Mouse (Mus musculus) kidney, adult 11 months (tissue): ENCODE measurements at regions not wholly inside any gene's neighbourhood (a gene's known extent, or its start where the extent isn't known, plus 50 kb on each side); places are given as distances from the start of the nearest gene placed in this dataset.

Source experiments
- DNase-seq: peaks from one replicate; pipeline ENCODE4 v3.0.0; 2022

- DNase-seq, result no peak
Observed at GRCm38 (mm10) chr5:64749415-64750166, 53.6 kb upstream of the Klf3 start.

DNA sequence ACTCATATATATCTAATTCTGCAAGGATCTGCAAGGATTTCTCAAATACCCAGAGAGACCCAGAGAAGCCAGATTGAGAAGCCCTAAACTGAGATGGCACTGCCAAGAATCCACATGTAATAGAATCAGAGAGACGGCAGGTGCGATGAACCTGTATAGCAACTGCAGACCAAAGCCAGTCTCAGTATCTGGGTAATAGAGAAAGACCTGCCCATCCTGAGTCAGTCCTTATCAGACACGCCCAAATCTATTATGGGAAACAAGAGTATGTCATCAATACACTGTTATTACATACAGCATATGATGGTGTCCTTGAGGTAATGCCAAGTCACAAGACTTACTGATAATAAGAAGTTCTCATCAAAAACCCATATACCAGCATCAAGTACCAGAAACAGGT, 52.8 kb upstream of the Klf3 start:
- DNase-seq, result no peak

DNA sequence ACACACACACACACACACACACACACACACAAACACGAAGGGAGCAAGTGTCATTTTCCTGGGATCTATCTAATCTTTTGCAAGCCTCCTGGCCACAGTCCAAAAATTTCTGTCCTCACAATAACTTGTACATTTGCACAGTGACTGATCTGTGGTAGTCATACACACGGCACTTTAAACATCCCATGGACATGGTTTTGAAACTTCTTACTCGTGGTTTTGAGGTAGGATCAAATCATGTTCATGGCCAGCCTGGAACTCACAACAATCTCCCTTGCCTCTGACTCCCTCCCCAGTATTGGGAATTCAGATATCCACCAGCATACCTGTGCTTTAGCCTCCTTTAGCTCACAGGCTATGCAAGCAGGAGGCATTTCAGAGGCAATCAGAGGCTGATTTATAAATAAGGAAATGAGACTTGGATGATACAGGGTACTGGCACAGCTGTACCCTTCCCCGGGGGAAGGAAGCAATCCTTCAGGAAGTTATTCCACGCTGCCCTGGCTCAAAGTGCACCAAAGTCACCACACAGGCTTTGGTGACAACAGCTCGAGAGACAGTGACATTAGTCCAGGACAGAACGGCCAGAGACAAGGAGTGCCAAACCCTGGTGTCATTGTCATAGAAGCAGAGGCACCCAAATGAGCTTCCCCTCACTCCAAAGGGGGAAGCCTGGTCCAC, 52.1 kb upstream of the Klf3 start:
- no peak for DNase-seq

DNA sequence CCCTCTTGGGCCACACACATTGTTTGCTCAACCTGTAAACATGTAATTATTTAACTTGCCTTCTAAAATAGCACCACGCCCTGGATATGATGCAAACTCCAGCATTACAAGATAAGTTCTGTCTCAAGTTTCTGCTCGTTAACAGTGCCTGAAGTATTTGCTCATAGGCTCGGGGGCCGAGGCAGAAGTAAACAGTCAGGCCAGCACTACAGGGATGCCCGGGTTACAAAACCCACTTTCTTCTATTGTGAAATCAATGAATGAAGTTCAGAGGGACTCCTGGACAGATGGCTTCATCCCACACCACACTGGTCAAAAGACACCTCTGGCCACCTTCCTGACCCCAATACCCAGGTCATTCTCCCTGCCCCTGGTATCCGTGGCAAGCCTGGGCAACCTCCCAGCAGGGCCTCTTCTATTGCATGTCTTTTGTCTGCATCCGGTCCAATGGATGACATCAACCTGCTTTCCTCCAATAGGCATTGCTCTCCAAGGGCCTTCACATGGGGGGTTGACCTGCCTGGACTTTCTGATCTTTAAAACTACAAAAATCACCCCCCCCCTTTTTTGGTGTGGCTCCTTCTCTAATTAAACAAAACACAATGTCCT, 49.9 kb upstream of the Klf3 start:
- DNase-seq, result no peak
